Mouse (Mus musculus): Measurements from ENCODE around the gene Phf13.

GRCm38 (mm10) chr4:152044609-152045008 lies 48.6 kb upstream of the Phf13 start:
- TF ChIP-seq CTCF (IDR thresholded peaks at IDR 0.05; ENCODE audit: low read depth, low read length) = no peak
- TF ChIP-seq TAL1 (conservative IDR thresholded peaks at IDR 0.05; ENCODE audit: low read depth, low read length) = no peak
- TF ChIP-seq GATA1 (IDR thresholded peaks at IDR 0.05; ENCODE audit: borderline replicate concordance, low read length) = no peak
- no peak for TF ChIP-seq GATA2 (IDR thresholded peaks at IDR 0.05; ENCODE audit: borderline replicate concordance, low read depth, low read length)
- no peak for TF ChIP-seq POLR2AphosphoS5 (IDR thresholded peaks at IDR 0.05; ENCODE audit: insufficient replicate concordance, low read depth, low read length)
